Mouse (Mus musculus): ENCODE data around the gene Fcgr1.
"Not testable (repeated sequence)": the region's sequence is repeated elsewhere in the genome, so short reads cannot be mapped to it uniquely, and the experiment has no call there.

Fcgr1 gene

DNA sequence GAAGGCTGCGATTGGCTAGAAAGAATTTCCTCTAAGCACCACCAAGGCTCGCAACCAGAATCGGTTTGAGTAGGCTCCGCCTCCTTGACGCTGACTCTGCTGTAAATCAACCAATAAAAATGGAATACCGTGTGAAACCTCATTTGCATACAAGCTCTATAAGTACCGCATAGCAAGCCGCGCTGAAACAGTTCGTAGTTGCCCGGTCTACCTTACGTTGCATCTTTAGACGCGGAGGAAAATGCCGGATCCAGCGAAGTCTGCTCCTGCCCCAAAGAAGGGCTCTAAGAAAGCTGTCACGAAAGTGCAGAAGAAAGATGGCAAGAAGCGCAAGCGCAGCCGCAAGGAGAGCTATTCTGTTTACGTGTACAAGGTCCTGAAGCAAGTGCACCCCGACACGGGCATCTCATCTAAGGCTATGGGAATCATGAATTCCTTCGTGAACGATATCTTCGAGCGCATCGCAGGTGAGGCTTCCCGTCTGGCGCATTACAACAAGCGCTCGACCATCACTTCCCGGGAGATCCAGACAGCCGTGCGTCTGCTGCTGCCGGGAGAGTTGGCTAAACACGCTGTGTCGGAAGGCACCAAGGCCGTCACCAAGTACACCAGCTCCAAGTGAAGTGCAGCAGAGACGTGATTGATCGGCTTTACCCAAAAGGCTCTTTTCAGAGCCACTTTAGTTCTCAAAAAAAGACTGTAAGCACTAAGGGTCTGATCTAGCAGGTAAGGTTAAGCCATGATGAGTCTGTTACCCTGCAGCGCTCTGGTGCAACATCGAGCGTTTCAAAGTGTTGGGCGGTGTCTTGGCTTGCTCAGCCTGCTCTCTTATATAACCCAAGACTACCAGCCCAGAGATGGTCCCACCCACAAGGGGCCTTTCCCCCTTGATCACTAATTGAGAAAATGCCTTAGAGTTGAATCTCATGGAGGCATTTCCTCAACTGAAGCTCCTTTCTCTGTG, 24.0 kb downstream of the Fcgr1 start, which contains the start of gene Hist2h2bb:
TSS of gene Hist2h2bb (plus strand) at position 242 of the 964 bp plus-strand sequence.
- DNase-seq (ENCODE audit: low spot score), result peak; percentile 96

DNA sequence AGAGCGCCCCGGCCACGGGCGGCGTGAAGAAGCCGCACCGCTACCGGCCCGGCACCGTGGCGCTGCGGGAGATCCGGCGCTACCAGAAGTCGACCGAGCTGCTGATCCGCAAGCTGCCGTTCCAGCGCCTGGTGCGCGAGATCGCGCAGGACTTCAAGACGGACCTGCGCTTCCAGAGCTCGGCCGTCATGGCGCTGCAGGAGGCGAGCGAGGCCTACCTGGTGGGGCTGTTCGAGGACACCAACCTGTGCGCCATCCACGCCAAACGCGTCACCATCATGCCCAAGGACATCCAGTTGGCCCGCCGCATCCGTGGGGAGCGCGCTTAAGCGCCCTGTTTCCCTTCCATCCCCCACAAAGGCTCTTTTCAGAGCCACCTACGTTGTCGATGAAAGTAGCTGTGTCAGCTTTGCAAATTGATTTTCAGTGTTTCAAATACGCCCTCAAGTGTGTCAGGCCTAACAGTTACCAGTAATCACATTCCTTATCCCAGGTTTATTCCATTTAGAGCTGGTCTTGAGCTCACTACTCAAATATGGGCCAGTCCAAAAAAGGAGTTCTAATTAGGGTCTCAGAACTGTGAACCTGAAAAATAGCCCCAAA, 24.9 kb downstream of the Fcgr1 start:
- DNase-seq (ENCODE audit: low spot score), result not testable (repeated sequence)

GRCm38 (mm10) chr3:96268051-96268775, 25.6 kb downstream of the Fcgr1 start, which contains the start of gene Hist2h3b:
TSS of gene Hist2h3b (plus strand) at chr3:96268654.
- DNase-seq (ENCODE audit: low spot score), result peak; percentile 78

GRCm38 (mm10) chr3:96267541-96267940, 26.2 kb downstream of the Fcgr1 start:
- no peak for DNase-seq (ENCODE audit: low spot score)

- no peak for DNase-seq (ENCODE audit: low spot score)
Measured at GRCm38 (mm10) chr3:96266132-96266710, 27.5 kb downstream of the Fcgr1 start.

- no peak for DNase-seq (ENCODE audit: low spot score)
Measured at GRCm38 (mm10) chr3:96264404-96264949, 29.3 kb downstream of the Fcgr1 start.

DNA sequence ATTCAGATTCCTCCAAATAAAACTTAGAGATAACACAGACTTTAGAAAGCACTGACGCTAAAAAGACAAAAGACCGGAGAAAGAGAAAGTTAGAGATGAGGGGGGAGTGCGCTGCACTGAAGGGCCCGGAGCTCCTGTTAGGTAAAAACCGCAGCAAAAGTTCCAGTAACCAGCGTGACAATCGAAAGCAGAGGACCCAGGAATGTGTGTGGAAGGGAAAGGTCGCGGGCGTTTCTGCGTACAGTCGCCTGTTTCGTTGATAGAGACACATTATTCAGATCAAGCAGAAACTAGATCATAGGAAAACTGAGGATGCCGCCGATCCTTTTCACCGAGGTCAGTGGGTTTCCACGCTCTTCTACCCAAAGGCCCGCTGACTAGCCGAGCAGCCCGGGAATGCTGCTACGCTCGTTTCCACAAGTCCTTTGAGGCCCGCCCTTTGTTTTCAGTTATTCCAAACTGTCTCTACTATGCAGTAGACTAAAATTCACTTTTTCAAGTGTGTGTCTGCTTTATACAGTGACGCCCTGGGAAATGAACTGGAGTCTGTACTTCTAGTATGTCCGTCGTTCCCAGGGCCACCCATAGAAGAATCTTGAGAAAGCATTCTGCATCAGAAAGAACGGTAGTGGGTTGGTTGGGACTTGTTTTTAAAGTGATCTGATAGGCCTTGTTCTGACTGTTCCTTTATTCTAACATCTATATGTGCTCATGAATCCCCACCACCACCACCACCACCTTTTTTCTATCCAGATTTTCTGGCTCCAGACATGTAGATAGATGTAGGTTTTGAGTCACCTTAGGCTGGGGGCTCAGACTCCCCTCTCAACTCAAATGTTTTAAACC, 30.0 kb downstream of the Fcgr1 start:
- no peak for DNase-seq (ENCODE audit: low spot score)

GRCm38 (mm10) chr3:96262979-96263550, 30.7 kb downstream of the Fcgr1 start, which contains the start of gene Hist2h4:
TSS of gene Hist2h4 (minus strand) at chr3:96263311.
- DNase-seq (ENCODE audit: low spot score), result peak; percentile 99

DNA sequence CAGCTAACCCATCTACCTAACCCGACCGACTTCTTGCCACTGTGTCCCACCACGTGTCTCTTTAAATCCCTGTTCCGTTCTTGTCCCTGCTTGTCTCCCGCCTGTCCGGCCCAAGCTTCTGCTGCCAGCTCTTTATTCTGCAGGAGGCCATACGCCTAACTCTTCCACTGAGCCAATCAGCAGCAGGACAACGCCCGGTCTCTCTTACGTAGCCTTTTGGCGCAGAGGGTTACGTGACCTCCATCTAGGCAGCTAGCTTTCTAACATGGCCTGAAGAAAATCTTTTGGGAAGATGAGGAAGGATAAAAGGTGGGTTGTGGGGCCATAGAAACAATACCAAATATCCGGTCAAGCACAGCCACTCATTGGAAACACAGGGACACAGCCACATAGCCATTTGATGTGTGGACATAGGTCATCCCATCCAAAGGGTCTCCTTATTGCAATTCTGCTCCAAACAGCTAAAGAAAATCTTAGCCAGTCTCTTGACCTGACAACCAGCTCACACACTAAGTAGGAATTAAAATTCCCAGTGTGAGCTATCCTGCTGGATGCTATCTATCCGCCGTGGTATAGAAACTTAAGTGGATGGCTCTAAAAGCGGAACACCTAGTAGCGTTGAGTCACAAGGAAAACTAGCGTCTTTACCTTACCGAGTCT, 31.4 kb downstream of the Fcgr1 start:
- DNase-seq (ENCODE audit: low spot score), result peak; percentile 58

DNA sequence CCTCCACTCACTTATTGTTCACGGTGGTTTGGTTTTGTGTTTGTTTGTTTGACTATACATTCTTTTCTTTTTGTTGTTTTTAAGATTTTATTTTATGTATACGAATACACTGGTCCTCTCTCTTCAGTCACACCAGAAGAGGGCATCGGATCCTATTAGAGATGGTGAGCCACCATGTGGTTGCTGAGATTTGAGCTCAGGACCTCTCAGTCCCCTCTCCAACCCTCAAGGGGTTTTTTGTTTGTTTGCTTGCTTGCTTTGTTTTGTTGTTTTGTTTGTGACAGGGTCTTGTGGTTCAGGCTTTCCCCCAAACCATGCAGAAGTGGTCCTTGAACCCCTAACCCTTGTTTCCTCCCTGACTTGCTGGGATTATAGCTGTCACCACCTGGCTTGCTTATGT, 32.1 kb downstream of the Fcgr1 start:
- DNase-seq (ENCODE audit: low spot score), result no peak

DNA sequence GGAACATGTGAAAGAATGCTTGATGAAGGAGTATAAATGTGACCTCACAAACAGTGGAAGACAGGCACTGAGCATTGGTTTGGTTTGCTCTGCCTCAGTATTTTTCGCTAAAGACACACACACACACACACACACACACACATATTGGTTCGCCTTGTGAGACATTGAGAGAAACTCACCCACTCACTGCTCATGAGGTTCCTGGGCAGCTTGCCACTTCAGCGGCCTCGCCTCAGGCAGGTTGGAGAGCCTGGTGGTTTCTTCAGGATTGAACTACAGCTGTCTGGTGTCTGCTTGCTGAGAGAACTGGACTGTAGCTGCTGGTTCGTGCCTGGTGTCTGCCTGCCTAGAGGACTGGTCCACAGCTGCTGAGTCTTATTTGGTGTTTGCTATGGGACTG, 33.5 kb downstream of the Fcgr1 start:
- no peak for DNase-seq (ENCODE audit: low spot score)

- DNase-seq (ENCODE audit: low spot score), result no peak
Measured at GRCm38 (mm10) chr3:96257190-96257589, 36.6 kb downstream of the Fcgr1 start.

DNA sequence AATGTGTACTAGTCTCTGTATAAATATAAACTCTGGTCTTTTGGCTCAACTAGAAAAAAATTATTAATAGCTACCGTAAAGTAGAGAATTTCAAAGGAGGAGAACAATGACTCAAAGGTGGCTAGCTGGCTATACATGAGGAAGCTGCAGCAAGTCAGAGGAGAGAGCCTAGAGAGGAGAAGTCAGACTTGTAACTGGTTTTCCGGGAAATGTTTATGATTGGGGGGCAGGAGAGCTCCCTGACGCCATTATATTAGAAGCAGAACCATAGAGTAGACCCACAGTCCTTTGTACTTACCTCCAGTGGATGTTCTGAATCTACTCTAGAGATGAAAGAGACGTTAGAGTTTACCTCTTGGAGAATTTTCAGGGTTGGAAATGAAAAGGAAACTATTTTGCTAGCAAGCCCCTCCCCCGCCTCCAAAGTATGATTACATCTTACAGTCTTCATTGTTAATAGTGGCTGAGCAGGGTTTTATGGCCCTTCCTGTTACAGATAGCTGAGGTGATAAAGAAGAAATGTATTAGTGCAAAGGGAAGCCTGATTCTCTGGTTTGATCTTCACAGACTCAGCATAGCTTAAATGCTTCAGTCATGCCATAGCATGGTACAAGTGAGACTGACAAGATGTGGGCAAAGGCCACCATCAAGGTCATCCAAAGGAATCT, 37.7 kb downstream of the Fcgr1 start:
- DNase-seq (ENCODE audit: low spot score), result no peak

DNA sequence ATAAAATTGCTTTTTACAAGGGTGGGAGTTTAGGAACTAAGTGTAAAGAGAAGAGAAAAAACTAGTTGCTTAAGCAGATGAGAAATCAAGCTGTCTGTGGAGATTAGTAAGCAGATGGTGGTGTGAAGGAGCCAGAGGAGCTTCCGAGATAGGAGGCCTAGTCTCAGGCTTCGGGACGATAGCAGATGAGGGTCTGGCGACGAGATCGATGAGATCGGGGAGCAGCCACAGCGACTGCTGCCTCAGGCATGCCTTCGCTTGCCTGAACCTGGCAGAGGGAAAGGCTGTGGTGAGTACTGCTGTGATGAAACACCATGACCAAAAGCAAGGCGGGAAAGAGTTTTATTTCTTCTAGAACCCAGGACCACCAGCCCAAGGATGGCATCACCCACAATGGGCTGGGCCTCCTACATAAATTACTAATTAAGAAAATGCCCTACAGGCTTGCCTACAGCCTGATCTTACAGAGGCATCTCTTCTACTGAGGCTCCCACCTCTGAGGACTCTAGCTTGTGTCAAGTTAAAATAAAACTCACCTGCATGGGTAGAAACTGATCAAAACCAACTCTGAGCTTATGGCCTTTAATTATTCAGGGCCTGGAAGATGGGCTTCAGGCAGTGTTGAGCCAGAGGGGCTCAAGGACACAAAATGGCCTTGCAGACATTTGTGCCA, 39.0 kb downstream of the Fcgr1 start:
- no peak for DNase-seq (ENCODE audit: low spot score)

- DNase-seq (ENCODE audit: low spot score), result no peak
Measured at GRCm38 (mm10) chr3:96251787-96252186, 42.0 kb downstream of the Fcgr1 start.

DNA sequence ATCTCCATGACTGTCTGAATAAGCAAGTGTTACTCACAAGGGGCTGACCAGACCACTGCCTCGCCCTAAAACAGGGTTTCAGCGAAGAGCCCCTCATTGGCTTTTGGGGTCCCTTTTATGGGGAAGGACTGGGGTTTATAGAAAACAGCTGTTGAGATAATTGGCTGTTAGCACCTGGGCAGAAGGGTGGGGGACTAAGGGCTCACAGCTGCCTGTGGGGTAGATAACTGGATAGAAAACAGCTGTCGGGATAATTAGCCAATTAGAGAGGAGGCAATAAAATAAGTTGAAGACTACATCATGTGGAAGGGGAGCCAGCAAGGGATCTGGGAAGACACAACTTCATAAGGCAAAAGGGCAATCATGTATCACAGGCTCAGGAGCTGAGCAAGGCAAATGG, 42.9 kb downstream of the Fcgr1 start:
- no peak for DNase-seq (ENCODE audit: low spot score)

GRCm38 (mm10) chr3:96249034-96249345, 44.8 kb downstream of the Fcgr1 start:
- no peak for DNase-seq (ENCODE audit: low spot score)

- DNase-seq (ENCODE audit: low spot score), result no peak
Measured at GRCm38 (mm10) chr3:96248141-96249033, 45.4 kb downstream of the Fcgr1 start.
